Mouse (Mus musculus) thymus, adult 2 months (tissue): ENCODE measurements around the gene Cdh4. TPM values are rescaled to one million over a fixed set of nuclear protein-coding genes. Genes with fewer than 3 reads are reported as not detected.

Experiments
- DNase-seq: peaks from one replicate; pipeline ENCODE4 v3.0.0; 2021
- H3K27ac ChIP-seq: fragments of 200-500 bp; 2 replicates; pipeline ENCODE4 v1.5.1; 2012; ENCODE audit warnings: low read length, control low read depth; ENCODE audit not compliant: control insufficient read depth, insufficient read depth
- H3K27me3 ChIP-seq: fragments of 200-500 bp; 2 replicates; pipeline ENCODE4 v1.6.1; 2012; ENCODE audit warnings: mild to moderate bottlenecking, low read length, moderate library complexity, mixed read lengths; ENCODE audit not compliant: control insufficient read depth, insufficient read depth
- H3K36me3 ChIP-seq: fragments of 200-500 bp; 2 replicates; pipeline ENCODE4 v1.6.1; 2012; ENCODE audit warnings: mild to moderate bottlenecking, low read length, moderate library complexity; ENCODE audit not compliant: control insufficient read depth, insufficient read depth
- H3K4me1 ChIP-seq: fragments of 200-500 bp; replicated peaks from 2 replicates; pipeline ENCODE4 v1.6.1; 2012; ENCODE audit warnings: low read length; ENCODE audit not compliant: control insufficient read depth, insufficient read depth
- H3K4me3 ChIP-seq: fragments of 200-500 bp; 2 replicates; pipeline ENCODE4 v1.5.1; 2012; ENCODE audit warnings: mild to moderate bottlenecking, low read length, control low read depth, moderate library complexity; ENCODE audit not compliant: control insufficient read depth, insufficient read depth
- CTCF ChIP-seq: fragments of 200-500 bp; IDR thresholded peaks from 2 replicates; pipeline ENCODE4 v1.5.1; 2012; ENCODE audit warnings: mild to moderate bottlenecking, control low read depth, low read length, moderate library complexity, borderline replicate concordance; ENCODE audit not compliant: control insufficient read depth, poor library complexity, insufficient read depth; ENCODE audit errors: extremely low read depth
- POLR2A ChIP-seq: fragments of 200-500 bp; IDR thresholded peaks from 2 replicates; pipeline ENCODE4 v1.6.1; 2012; ENCODE audit warnings: mild to moderate bottlenecking, low read length, control low read depth, moderate library complexity; ENCODE audit not compliant: control insufficient read depth, poor library complexity, insufficient read depth; ENCODE audit errors: extremely low read depth
- WGBS: fragments of 180-500 bp; shearing (Covaris S2); methylation state at CpG from one replicate; pipeline ENCODE4 v1.1.7; 2018; 5-methylcytosine and 5-hydroxymethylcytosine counted together
- polyA plus RNA-seq: library from polyadenylated mRNA; depleted of rRNA; stranded (reverse); fragments of >200 nt; gene quantifications from 2 replicates; pipeline ENCODE4 v1.2.3, GENCODE M21; 2012

The Cdh4 gene
- polyA plus RNA-seq, 1 experiment = 9.7 TPM

DNA sequence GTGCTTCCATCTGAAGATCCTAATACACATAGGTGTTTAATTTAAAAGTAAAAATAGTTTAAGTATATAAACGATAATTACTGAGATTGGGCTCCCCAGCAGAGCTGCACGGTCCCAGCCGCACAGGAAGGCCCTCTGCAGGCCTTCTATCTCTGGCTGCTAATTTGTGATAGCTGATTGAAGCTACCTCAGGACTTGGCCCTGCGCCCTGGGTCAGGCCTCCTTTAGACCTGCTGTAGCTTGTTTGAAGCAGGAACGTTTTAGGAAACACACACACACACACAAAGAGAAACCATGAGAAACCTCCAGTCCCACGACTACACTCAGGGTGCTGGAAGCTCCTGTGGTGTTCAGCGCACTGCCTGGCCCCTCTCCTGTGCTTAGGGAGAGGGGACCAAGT, 263.2 kb downstream of the Cdh4 start:
- no peak overlapping the region for H3K4me3 ChIP-seq
- H3K27me3 ChIP-seq = no peaks in the 10 kb centered on the region
- DNase-seq = no peak
- 78% methylated on average over 7 of the region's 7 CpGs for WGBS
- H3K4me1 ChIP-seq = no peaks in the 10 kb centered on the region
- TF ChIP-seq POLR2A (no peak), CTCF (no peak)
- H3K27ac ChIP-seq = no peak overlapping the region
- no peaks in the 10 kb centered on the region for H3K36me3 ChIP-seq

DNA sequence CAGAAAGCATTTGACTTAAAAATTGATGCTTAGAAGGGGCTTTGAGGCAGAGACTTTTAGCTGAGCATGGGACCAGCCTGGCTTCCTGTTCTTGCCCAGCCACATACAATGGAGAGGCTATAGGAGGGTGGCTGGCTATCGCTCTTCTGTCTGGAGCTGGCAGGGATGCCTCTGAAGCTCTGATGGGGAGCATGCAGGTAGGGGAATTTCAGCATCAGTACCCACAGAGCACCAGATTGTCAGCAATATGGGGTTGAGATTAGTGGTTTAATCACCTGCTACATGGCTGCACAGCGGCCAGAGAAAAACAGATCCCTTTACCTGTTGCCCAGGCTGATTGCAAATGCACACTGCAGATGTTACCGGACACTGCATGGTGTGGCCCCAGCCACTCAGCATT, 264.4 kb downstream of the Cdh4 start:
- H3K36me3 ChIP-seq = no peaks in the 10 kb centered on the region
- no peak for TF ChIP-seq CTCF
- TF ChIP-seq POLR2A = no peak
- DNase-seq = no peak
- no peak overlapping the region for H3K27ac ChIP-seq
- no peaks in the 10 kb centered on the region for H3K27me3 ChIP-seq
- 92% methylated on average over 3 of the region's 3 CpGs for WGBS
- H3K4me1 ChIP-seq = no peaks in the 10 kb centered on the region
- no peak overlapping the region for H3K4me3 ChIP-seq

DNA sequence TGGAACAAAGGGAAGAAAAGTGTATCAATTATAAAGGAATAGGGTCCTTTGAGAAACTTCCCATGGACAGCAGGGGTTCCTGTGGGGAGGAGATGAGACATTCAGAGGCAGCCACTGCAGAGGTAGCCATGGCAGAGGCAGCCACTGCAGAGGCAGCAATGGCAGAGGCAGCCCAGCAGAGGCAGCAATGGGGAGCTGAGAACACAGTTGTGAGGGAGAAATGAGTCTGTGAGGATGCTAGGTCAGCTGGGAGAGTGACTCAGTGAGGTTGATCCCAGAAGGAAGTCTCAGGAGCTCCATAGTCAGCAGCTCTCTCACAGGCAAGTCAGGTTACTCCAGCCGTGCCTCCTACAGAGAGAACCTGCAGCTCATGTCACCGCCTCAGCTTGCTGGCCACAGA, 266.9 kb downstream of the Cdh4 start:
- Histone ChIP-seq H3K27ac (no peak overlapping the region), H3K4me3 (no peak overlapping the region), H3K27me3 (no peaks in the 10 kb centered on the region), H3K4me1 (no peaks in the 10 kb centered on the region), H3K36me3 (no peaks in the 10 kb centered on the region)
- no peak for TF ChIP-seq CTCF
- no peak for TF ChIP-seq POLR2A
- 91% methylated on average over 2 of the region's 2 CpGs for WGBS
- no peak for DNase-seq

DNA sequence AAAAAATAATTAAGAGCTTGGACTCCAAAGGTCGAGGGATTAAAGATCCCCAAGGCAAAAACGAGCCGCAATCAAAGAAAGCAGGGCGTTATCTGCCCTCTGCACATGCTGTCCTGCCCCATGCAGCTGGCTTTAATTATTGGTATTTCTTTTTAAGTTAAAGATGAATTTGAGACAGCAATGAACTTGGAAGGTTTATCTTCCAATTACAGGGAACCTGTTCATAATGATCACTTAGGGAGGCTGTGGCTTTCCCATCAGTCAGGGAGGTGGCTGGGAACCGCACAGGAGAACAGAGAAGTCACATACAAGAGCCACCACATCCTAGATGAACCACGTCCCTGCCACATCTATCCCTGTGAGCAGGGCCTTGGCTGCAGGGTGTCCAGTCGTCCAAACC, 270.5 kb downstream of the Cdh4 start:
- WGBS = 82% methylated on average over 7 of the region's 7 CpGs
- no peaks in the 10 kb centered on the region for H3K36me3 ChIP-seq
- no peak overlapping the region for H3K27ac ChIP-seq
- DNase-seq = no peak
- H3K4me3 ChIP-seq = no peak overlapping the region
- no peaks in the 10 kb centered on the region for H3K27me3 ChIP-seq
- H3K4me1 ChIP-seq = no peaks in the 10 kb centered on the region
- no peak for TF ChIP-seq POLR2A
- no peak for TF ChIP-seq CTCF

DNA sequence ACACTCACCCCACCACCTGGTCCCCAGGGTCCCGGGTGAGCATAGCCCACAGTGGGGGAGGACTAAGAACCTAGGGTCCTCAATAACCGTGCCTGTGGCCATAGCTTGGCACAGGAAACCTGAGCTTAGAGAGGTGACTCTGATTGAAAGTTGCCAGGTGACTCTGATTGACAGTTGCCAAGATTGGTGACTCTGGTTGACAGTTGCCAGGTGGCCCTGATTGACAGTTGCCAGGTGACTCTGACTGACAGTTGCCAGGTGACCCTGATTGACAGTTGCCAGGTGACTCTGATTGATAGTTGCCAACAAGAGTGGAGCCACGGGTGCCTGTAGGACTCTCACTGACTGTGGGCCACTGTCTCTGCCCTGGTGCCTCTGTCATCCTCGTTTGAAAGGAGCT, 271.1 kb downstream of the Cdh4 start:
- no peak for TF ChIP-seq CTCF
- no peak for TF ChIP-seq POLR2A
- Histone ChIP-seq H3K36me3 (no peaks in the 10 kb centered on the region), H3K27ac (no peak overlapping the region), H3K4me3 (no peak overlapping the region), H3K27me3 (no peaks in the 10 kb centered on the region), H3K4me1 (no peaks in the 10 kb centered on the region)
- no peak for DNase-seq
- WGBS = 75% methylated on average over 4 of the region's 4 CpGs

DNA sequence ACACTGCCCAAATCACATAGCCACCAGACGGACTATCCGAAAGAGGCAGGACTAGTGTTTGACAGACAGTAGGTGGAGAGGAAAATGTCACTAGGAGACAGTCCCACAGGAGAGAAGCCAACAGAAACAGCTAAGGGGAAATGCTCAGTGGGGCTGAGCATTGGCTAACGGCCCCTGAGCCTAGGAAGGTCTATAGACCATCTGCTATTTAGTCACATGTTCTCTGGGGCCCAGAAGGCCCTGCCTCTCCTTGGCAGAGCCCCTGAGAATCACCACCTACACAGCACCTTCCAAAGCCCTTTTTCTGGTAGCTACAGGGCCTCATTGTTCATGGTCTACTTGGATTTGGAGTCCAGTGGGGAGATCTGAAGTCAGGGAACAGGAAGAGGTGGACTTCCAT, 271.9 kb downstream of the Cdh4 start:
- WGBS = 80% methylated on average over 3 of the region's 3 CpGs

DNA sequence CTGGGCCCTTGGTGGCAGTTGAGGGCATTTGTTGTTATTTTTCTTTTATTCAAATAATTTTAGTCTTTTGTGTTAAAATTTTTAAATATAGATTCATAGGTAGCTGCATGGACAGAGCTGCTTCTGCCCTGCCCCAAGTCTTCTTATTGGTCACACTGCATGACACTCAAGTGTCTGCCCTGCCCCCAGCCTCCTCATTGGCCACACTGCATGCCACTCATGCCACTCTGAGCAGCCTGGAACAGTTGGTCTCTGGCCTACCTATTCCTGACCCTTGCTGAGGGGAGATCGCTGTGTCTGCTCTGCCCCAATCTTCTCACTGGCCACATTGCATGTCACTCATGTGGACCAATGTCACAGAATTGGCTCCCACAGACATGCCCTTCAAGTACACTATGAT, 273.1 kb downstream of the Cdh4 start:
- 97% methylated on average over 1 of the region's 1 CpGs for WGBS
- no peak for TF ChIP-seq CTCF
- no peak overlapping the region for H3K27ac ChIP-seq
- no peaks in the 10 kb centered on the region for H3K36me3 ChIP-seq
- no peaks in the 10 kb centered on the region for H3K27me3 ChIP-seq
- H3K4me1 ChIP-seq = no peaks in the 10 kb centered on the region
- no peak overlapping the region for H3K4me3 ChIP-seq
- no peak for DNase-seq

More for the DNA sequence above, 271.9 kb downstream of the Cdh4 start:
- TF ChIP-seq CTCF = no peak
- TF ChIP-seq POLR2A = no peak
- DNase-seq = no peak
- Histone ChIP-seq H3K27ac (no peak overlapping the region), H3K4me1 (no peaks in the 10 kb centered on the region), H3K4me3 (no peak overlapping the region), H3K36me3 (no peaks in the 10 kb centered on the region), H3K27me3 (no peaks in the 10 kb centered on the region)
